Mouse (Mus musculus) heart, embryonic 16.5 days (tissue): ENCODE results near the gene Tdpoz4. TPM values are rescaled to one million over a fixed set of nuclear protein-coding genes. Genes with fewer than 3 reads are reported as not detected.
"Not testable (repeated sequence)": the region's sequence is repeated elsewhere in the genome, so short reads cannot be mapped to it uniquely, and the experiment has no call there.

Experiments used
- ATAC-seq: fragments of 200-750 bp; cut with Nextera tagmentation; replicated peaks from 2 replicates; pipeline ENCODE4 v1.8.0; 2017; ENCODE audit warnings: moderate number of reproducible peaks; ENCODE audit not compliant: insufficient read depth, low FRiP score; ENCODE audit errors: extremely low read depth
- H3K27ac ChIP-seq: fragments of 300-500 bp; sonication (generic); 2 replicates; pipeline ENCODE4 v1.5.1; 2014; ENCODE audit warnings: mild to moderate bottlenecking, low read length, control low read depth, moderate library complexity
- H3K27me3 ChIP-seq: fragments of 300-500 bp; sonication (generic); 2 replicates; pipeline ENCODE4 v1.6.1; 2014; ENCODE audit warnings: low read length, mixed read lengths; ENCODE audit not compliant: control insufficient read depth, insufficient read depth
- H3K36me3 ChIP-seq: fragments of 300-500 bp; sonication (generic); 2 replicates; pipeline ENCODE4 v1.6.1; 2014; ENCODE audit not compliant: control insufficient read depth, insufficient read depth
- H3K4me1 ChIP-seq: fragments of 300-500 bp; sonication (generic); 2 replicates; pipeline ENCODE4 v1.6.1; 2014; ENCODE audit warnings: low read length, mixed read lengths; ENCODE audit not compliant: control insufficient read depth, insufficient read depth
- H3K4me2 ChIP-seq: fragments of 300-500 bp; sonication (generic); 2 replicates; pipeline ENCODE4 v1.6.1; 2014; ENCODE audit warnings: low read depth, mild to moderate bottlenecking, control low read depth, low read length
- H3K4me3 ChIP-seq: fragments of 300-500 bp; sonication (generic); 2 replicates; pipeline ENCODE4 v1.5.1; 2014; ENCODE audit warnings: mild to moderate bottlenecking, control low read depth, low read length
- H3K9ac ChIP-seq: fragments of 300-500 bp; sonication (generic); 2 replicates; pipeline ENCODE4 v1.6.1; 2014; ENCODE audit warnings: low read length, control low read depth
- H3K9me3 ChIP-seq: fragments of 300-500 bp; sonication (generic); replicated peaks from 2 replicates; pipeline ENCODE4 v1.6.1; 2016; ENCODE audit warnings: low read length; ENCODE audit not compliant: control insufficient read depth
- WGBS: fragments of 180-500 bp; shearing (Covaris S2); extraction: QIAGEN DNeasy Blood & Tissue Kit; methylation state at CpG from one replicate; pipeline ENCODE4 v1.1.7; 2014; 5-methylcytosine and 5-hydroxymethylcytosine counted together
- polyA plus RNA-seq: library from polyadenylated mRNA; unstranded; fragments of >200 nt; fragmentation: Nextera tagmentation; extraction: Ambion mirVana; gene quantifications from 2 replicates; pipeline ENCODE4 v1.2.1, GENCODE M21; 2015

Gene Tdpoz4
- not detected in 2 replicates for polyA plus RNA-seq

- H3K4me3 ChIP-seq, H3K9ac ChIP-seq, H3K27me3 ChIP-seq, H3K27ac ChIP-seq, H3K4me2 ChIP-seq, H3K4me1 ChIP-seq, ATAC-seq, H3K9me3 ChIP-seq, H3K36me3 ChIP-seq: not testable (repeated sequence)
These were observed at the start of gene Tdpoz4 for GRCm38 (mm10) chr3:93796098-93796497. TSS of gene Tdpoz4 (plus strand) at chr3:93796398.

- H3K4me1 ChIP-seq, H3K4me3 ChIP-seq, H3K9me3 ChIP-seq, H3K27ac ChIP-seq, ATAC-seq, H3K27me3 ChIP-seq, H3K4me2 ChIP-seq, H3K36me3 ChIP-seq, H3K9ac ChIP-seq: not testable (repeated sequence)
- WGBS: 85% methylated on average over 17 of the region's 18 CpGs
These were observed 42.2 kb upstream of the Tdpoz4 start for GRCm38 (mm10) chr3:93754022-93754421.

- H3K4me3 ChIP-seq, H3K27ac ChIP-seq, H3K4me2 ChIP-seq, H3K9me3 ChIP-seq, H3K36me3 ChIP-seq, H3K9ac ChIP-seq, H3K4me1 ChIP-seq, ATAC-seq, H3K27me3 ChIP-seq: not testable (repeated sequence)
- 74% methylated on average over 1 of the region's 1 CpGs for whole genome bisulfite sequencing
These were observed 23.5 kb upstream of the Tdpoz4 start, which contains the start of gene Gm5773 for GRCm38 (mm10) chr3:93772700-93773099. TSS of gene Gm5773 (plus strand) at chr3:93773000.

GRCm38 (mm10) chr3:93813341-93813740 lies 17.1 kb downstream of the Tdpoz4 start:
- ATAC-seq, H3K36me3 ChIP-seq, H3K27me3 ChIP-seq, H3K9me3 ChIP-seq, H3K4me2 ChIP-seq, H3K4me3 ChIP-seq, H3K9ac ChIP-seq, H3K4me1 ChIP-seq, H3K27ac ChIP-seq: not testable (repeated sequence)

- not testable (repeated sequence) for H3K27ac ChIP-seq, H3K4me1 ChIP-seq, H3K9me3 ChIP-seq, H3K27me3 ChIP-seq, H3K36me3 ChIP-seq, H3K4me3 ChIP-seq, ATAC-seq, H3K4me2 ChIP-seq, H3K9ac ChIP-seq
- WGBS: 71% methylated on average over 1 of the region's 1 CpGs
These were observed 29.5 kb downstream of the Tdpoz4 start, which contains the start of gene Tdpoz3 for GRCm38 (mm10) chr3:93825720-93826119. TSS of gene Tdpoz3 (plus strand) at chr3:93826020.

Other genes with a start within 250 kb of the Tdpoz4 start
- gene S100a10, start 241.3 kb upstream of the Tdpoz4 start, polyA plus RNA-seq: 222 and 243 TPM in 2 replicates
- gene Tdpoz2, start 143.7 kb upstream of the Tdpoz4 start, polyA plus RNA-seq: not detected in 2 replicates
- not detected in 2 replicates for gene Tdpoz1, start 120.1 kb upstream of the Tdpoz4 start, polyA plus RNA-seq
- gene Gm37596, start 103.3 kb upstream of the Tdpoz4 start, polyA plus RNA-seq: not detected in 2 replicates
- gene Gm5773, start 23.4 kb upstream of the Tdpoz4 start, polyA plus RNA-seq: not detected in 2 replicates
- gene Tdpoz3, start 29.6 kb downstream of the Tdpoz4 start, polyA plus RNA-seq: not detected in 2 replicates
- not detected in 2 replicates for gene Gm9117, start 147.1 kb downstream of the Tdpoz4 start, polyA plus RNA-seq
- gene Tdpoz5, start 164.9 kb downstream of the Tdpoz4 start, polyA plus RNA-seq: not detected in 2 replicates